Mouse (Mus musculus): ENCODE measurements around the gene Mapk13. TPM values are rescaled to one million over a fixed set of nuclear protein-coding genes. Genes with fewer than 3 reads are reported as not detected.
"Not testable (repeated sequence)": the region's sequence is repeated elsewhere in the genome, so short reads cannot be mapped to it uniquely, and the experiment has no call there.

Mapk13 gene
- under 1 TPM; 0.24 to 0.39 TPM for total RNA-seq (2021)
- long read RNA-seq, experiment 1, result 0 reads
- long read RNA-seq, experiment 2, result 0 reads

DNA sequence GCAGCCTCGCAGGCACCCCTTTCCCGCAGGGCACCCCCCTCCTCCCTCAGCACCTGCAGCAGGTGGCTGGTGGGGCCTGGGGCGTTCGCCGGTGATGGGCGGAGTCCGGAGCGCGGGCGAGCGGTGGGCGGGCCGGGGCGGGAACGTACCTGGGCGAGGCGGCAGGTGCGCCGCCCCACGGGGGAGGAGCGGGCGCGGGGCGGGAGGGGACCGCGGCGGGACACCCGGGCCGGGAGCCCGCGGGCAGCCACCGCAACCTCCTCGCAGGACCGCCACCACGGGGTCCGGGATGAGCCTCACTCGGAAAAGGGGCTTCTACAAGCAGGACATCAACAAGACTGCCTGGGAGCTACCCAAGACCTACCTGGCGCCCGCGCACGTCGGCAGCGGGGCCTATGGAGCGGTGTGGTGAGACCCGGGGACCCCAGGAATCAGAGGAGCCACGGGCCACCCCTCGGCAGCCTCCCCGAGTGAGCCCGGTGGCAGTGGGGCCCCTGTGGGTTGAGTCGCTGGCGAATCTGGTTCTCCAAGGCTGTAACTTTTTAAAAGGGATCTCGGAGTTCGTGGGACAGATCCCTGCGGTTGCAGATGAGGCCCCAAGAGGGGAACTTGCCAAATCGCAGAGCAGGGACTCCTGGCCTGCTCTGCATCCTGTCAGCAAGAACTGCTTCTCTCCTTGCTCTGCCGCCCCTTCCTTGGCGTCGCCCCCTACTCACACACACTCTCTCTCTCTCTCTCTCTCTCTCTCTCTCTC is at the start of gene Mapk13:
TSS of gene Mapk13 (plus strand) at position 177 of the 754 bp plus-strand sequence.
- DNase-seq, result no peak
- intact Hi-C loops (cut with DNase I; ENCODE audit: low total_unique reads), result no loop called here

DNA sequence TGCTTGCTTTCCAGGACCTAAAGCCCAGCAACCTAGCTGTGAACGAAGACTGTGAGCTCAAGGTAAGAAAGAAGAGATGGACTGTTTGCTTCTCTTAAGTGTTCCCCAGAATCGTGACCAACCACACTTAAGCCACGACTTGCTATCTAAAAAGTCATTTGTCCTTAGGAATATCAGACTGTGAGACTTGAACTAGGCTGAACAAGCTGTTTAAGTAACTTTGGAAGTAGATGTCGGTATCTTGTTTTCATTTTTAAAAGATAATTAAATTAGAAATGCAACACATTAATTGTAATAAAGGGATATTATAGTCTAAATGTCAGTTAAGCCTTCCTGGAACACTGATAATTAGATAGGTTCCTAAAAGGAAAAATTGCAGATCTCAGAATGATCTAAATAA is 43.3 kb upstream of the Mapk13 start, which contains the start of gene AC170998.1:
TSS of gene AC170998.1 (plus strand) at position 301 of the 400 bp plus-strand sequence.
- intact Hi-C loops (cut with DNase I; ENCODE audit: low total_unique reads), result no loop called here
- DNase-seq, result no peak

DNA sequence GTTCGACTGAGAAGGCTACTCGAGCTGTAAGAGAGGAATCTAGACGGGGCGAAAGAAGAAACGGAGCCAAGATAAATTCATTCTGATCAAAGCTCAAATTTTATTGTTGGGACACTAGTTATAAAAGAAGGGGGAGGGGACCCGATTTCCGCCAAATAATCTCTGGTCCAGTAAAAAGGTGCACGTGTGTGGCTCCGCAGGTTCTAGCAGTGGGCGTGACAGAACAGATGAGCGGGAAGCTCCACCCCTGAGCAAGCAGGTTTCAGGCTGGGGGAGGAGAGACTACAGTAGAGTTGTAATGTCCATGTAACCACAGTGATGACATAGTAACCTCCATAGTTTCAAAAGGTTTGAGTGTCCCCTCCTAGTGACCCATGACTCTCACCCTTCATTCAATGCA is 41.6 kb upstream of the Mapk13 start:
- intact Hi-C loops (cut with DNase I; ENCODE audit: low total_unique reads); DNase-seq: not testable (repeated sequence)

DNA sequence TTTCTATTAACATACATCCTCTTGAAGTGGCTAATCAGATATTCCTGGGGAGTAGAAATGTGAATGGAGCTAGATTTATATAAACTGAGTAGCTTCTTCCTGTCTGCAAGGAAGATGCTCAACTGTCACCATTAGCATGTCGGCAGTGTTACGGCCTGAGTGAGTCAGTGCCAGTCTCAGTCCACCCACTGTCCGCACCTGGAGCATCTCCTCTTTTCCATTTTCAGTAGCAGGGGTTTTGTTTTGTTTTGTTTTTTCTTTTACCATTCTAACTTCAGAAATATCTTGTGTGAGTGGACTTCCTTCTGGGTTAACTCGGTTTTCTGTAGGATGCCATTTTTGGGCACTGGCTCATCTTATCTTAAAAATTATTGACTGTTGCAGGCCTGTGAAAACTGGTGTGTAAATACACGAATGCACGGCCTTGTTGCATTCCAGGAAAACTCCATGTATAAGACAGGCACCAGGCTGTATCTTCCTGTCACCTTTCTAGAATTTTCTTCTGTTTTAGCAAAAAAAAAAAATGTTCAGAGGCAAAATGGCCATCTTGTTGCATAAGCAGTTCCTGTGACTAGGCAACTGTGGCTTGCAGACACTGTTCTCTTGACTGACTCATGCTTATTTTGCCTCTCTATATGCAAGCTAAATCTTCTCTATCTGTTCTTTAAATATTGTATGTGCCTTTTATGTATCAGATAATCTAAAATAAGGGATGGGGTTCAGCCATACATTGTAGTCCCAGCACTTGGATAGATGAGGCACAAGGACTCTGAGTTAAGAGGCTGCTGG is 33.6 kb upstream of the Mapk13 start:
- intact Hi-C loops (cut with DNase I; ENCODE audit: low total_unique reads), result no loop called here
- DNase-seq, result no peak

DNA sequence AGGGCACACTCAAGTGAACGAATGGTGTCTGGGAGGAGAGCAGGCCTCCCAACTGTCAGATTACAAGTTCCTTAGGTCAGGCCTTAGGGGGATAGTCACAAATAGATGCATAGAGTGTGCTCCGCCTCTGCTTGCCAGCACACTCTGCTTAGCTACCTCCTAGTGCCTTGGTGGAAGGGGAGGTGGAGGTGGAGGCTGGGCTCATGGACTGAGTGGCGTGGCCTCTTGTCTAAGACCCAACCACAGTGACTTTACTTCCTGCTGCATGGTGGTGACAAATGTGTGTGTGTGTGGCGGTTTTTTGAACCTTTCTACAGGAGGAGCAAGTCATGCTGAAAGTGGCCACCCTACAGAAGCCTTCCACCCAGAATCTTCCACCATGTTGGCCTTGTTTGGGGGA is 32.6 kb upstream of the Mapk13 start:
- DNase-seq, result no peak
- intact Hi-C loops (cut with DNase I; ENCODE audit: low total_unique reads), result no loop called here

DNA sequence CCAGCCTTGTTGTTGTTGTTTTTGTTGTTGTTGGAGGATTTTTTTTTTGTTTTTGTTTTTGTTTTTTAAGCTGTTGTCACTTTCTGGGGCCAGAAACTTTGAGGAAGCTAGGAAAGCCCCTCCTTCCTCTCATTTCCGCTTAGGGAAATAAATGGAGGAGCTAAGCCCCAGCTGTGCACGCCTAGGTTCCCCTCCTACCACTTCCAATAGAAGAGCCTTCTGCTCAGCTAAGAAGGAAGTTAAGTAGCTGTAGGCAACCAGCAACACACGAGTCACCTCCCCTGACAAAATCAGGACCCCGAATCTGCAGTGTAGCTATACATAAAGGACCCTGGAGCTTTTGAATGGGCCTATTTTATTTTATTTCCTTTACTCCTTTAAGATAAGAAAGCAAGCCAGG is 31.1 kb upstream of the Mapk13 start:
- DNase-seq, result no peak
- intact Hi-C loops (cut with DNase I; ENCODE audit: low total_unique reads), result no loop called here

DNA sequence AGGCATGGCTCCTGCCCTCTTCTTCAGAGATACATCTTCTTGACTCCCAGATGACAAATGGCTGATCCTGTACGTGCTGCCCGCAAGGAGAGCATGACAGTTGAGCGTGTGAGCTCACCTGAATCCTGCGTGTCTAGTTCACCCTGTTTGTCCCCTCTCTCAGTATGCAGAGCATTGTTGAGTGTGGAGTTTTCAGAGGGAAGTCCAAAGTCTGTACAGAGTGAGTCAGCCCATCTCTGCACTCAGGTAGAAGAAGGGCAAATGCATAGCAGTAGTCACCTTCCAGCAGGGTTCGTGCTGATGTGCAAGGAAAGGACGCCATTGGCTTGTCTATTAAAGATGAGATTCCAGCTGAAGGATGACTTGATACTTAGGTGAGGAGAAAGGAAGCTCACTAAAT is 29.9 kb upstream of the Mapk13 start:
- no peak for DNase-seq
- intact Hi-C loops (cut with DNase I; ENCODE audit: low total_unique reads), result no loop called here

DNA sequence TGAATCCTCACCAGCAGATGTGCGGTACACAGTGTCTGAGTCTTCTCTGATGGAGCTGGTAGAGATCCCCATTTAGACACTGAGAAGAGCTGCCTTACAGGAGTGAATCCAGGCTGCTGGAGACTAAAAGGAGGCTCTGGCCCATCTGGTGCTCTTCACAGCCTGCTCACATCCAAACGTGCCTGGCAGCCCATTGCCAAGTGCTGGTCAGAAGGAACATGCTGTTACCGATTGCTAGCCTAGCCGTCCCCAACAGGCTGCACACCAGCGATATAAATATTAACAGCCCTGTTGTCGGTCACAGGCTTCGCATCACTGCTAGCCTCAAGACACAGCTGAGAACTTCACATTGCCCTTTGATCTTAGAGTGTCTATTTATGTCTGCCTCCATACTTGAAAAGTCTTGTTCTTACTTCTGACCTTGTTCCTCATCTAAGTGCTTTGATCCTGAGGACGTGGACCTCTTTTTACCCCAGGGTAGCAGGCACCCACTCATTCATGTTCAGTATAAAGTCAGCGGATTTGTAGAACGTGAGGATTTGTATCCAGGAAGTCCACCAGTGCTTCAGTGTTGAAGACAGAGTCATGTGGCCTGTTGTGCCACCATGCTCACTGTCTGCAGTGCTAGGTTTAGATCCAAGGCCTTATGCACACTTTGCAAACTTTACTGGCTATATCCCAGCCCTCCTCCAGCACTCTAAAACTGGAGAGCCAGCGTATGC is 25.8 kb upstream of the Mapk13 start:
- intact Hi-C loops (cut with DNase I; ENCODE audit: low total_unique reads), result no loop called here
- DNase-seq, result no peak

DNA sequence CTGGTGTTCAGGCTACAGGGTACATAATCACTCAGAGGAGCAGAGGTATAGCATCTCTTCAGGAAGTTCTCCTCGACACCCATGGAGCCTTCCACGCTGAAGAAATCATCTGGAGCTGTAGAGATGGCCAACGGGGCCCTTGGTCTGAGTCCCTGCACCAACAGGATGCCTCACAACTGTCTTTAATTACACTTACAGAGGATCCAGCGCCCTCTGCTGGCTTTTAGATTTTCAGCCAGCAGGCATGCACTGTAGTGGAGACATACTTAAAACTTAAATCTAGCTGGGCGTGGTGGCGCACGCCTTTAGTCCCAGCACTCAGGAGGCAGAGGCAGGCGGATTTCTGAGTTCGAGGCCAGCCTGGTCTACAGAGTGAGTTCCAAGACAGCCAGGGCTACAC is 25.2 kb upstream of the Mapk13 start:
- no peak for DNase-seq
- intact Hi-C loops (cut with DNase I; ENCODE audit: low total_unique reads), result no loop called here

DNA sequence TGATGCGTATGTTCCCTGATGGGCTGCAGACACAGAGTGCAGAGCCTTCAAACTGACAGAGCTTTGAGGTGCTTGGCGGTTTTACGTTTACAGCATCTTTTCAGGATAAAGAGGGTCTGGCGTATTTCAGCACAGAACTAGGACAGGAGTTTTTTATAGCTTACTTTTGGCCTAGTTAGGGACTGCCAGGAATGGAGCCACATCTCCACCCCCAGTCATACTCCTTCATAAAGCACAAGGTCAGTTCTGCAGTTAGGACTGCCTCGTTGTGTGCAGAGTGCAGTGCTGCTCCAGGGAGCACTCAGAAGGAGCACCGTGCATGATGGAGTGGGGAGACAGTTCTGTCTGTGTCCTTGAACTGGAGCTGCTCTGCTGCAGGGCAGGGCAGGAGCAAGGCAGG is 23.3 kb upstream of the Mapk13 start:
- intact Hi-C loops (cut with DNase I; ENCODE audit: low total_unique reads), result no loop called here
- no peak for DNase-seq

DNA sequence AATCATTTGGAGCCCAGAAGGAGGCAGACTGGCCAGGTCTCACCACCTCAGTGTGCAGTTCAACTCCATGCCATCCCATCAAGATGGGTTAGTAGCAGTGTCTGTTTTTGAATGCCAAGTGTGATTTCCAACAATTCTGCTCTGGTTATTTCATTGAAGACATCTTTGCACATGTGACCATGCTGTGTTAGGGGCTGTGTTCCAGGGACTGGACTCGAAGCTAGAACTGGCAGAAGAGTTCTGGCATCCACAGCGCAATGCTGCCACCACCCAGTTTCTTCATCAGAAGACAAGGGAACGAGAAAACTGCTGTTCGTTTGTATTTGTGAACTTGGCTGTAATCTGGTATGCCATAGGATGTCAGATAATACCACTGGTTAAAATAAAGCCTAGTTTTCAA is 21.1 kb upstream of the Mapk13 start:
- intact Hi-C loops (cut with DNase I; ENCODE audit: low total_unique reads), result no loop called here
- no peak for DNase-seq

DNA sequence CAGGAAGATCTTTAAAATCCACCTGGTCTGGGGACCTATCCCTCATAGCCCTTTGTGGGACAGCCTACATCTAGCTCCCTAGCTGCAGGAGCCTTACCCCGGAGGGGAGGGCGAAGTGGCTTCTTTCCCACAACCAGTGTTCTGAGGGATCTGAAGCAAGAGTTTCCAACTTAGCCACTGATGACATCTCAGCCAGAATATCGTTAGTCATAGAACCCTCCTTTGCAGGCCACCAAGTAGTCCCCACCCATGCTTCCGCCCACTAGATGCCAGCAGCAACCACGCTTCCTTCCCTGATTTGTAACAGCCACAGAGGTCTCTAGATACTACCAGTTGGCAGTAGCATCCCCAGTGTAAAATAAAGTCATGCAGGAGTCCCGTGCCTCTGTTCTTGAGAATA is 18.5 kb upstream of the Mapk13 start:
- intact Hi-C loops (cut with DNase I; ENCODE audit: low total_unique reads), result loop anchor here (10.0 kb wide), 1 partner anchor 56 kb away; the partner anchor contains the start of genes Mapk14 and Slc26a8

DNA sequence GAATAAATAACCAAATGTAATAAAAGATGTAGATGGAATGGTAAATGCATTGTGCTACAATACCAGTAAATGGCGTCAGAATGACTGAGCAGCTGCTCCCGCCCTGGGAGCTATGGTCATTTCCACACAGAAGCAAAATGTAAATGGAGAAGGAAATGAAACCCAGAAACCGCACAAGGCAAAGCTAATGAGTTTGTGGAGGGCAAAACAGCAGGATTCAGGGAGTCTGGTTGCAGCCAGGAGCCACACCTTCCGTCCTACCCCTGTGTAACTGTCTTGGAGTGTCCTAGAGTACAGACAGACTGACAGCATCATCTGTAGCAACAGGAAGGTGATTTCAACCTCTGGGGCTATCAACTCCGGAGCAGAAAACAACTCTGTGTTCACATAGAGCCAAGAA is 12.7 kb upstream of the Mapk13 start:
- intact Hi-C loops (cut with DNase I; ENCODE audit: low total_unique reads), result loop anchor here (10.0 kb wide), 1 partner anchor 62 kb away; the partner anchor contains the start of genes Mapk14 and Slc26a8
- no peak for DNase-seq

More for the DNA sequence above, 18.5 kb upstream of the Mapk13 start:
- no peak for DNase-seq

DNA sequence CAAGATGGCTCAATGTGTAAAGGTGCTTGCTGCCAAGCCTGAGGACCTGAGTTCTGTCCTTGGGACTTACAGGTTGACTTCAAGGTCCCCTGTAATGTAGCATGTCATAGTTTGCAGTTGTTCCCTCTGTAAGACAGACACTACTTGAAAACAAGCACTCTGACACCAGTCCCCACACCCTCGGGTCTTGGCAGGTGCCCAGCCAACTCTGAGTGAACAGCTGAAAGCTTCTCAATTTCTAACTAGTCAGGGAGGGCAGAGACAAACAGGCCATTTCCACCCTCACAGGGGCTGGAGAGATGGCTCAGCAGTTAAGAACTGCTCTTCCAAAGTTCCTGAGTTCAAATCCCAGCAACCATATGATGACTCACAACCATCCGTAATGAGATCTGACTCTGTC is 11.6 kb upstream of the Mapk13 start:
- peak; percentile 40 for DNase-seq
- intact Hi-C loops (cut with DNase I; ENCODE audit: low total_unique reads), result loop anchor here (10.0 kb wide), 1 partner anchor 63 kb away; the partner anchor contains the start of genes Mapk14 and Slc26a8

DNA sequence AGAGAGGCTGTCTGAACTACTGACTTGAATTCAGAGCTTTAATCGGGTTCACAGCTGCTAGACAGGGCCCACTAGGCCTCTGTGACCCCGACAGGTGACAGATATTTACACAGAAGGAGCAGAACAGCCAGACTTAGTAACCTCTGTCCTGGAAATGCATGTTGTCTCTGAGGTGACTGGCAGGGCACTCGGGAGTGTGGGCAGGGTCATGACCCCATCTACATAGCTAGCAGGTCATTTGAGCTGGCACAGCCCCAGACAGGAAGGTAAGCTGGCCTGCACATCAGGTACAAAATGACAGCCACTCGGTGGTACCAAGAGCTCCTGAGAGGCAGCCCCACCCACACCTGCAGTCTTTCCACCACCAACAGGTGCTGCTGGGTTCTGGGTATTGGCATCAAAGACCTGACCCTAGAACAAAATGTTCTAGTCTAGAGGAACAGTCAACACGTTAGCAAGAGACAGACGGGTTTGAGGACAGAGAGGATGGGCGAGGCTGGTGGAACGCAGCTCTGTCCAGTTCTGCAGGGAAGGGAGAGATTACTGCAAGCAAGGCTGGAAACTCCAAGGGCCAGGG is 8.3 kb upstream of the Mapk13 start:
- DNase-seq, result no peak
- intact Hi-C loops (cut with DNase I; ENCODE audit: low total_unique reads), result loop anchor here (5.0 kb wide), 2 partner anchors 36 to 166 kb away; no protein-coding TSS in a partner anchor

DNA sequence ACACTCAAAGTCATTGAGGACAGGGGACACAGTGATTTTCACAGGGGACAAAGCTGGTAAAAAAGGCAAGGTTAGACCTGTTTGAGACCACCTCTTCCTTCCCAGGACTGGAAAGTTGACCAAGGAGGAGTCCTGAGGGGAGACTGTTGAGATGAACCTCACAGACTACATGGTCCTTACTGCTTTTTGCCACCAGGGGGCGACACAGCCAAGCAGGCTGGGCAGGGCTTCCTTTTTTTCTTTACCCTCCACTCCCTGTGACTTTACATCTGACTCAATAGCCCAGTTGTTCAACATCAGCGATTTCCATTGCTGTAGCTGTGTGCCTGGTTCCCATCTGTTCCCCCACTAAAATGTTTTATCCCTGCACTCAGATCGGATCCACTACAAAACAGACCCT is 7.2 kb upstream of the Mapk13 start:
- peak; percentile 75 for DNase-seq
- intact Hi-C loops (cut with DNase I; ENCODE audit: low total_unique reads), result loop anchor here (5.0 kb wide), 2 partner anchors 35 to 165 kb away; no protein-coding TSS in a partner anchor

DNA sequence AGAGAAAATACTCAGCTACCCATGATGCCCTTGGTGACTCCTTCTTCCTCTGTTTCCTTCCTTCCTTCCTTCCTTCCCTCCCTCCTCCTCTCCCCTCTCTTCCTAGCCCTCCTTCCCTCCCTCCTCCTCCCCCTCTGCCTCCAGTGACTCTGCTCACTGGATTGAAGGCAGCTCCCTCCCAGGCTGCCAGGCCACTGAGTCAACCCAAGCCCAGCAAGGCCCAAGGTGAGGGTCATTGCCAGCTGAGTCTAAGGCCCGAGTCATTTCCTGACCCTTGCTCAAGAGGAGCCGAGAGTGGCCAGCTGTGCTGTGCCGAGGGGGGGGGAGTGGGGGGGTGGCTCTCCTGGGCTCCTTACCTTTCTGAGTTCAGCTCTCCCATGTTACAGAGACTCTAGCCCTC is 2.9 kb upstream of the Mapk13 start:
- no peak for DNase-seq
- intact Hi-C loops (cut with DNase I; ENCODE audit: low total_unique reads), result no loop called here

DNA sequence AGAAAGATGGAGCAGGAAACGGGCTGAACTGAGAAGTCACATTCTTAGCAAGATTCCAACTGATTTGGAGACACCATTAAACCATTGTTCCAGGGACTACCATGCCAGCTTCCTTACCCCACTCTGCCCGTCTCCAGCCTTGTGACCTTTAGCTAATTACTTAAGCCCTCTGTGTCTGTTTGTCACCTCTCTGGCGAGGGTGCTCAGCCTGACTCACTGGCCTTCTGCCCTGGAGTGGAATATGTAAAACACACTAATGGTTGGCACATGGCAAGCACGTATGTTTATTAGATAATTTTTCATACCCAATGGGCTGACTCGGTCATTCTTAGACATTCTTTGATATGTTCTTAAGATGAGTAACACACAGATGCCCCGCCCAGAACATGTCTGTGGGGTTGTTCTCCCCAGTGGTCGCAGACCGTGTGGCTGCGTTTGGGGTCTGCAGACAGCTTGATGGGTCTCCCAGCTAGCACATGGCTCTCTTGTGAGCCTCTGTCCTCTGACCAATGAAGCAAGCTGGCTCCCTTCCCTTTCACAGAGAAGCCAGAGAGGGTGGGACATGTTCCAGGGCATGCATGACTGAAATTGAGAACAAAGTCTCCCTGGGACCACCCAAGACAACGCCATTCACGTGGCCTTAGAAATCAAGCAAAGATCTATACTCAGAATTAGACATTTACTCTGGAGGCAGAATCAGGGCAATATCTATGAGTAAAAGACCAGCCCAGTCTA is 2.1 kb upstream of the Mapk13 start:
- intact Hi-C loops (cut with DNase I; ENCODE audit: low total_unique reads), result no loop called here

DNA sequence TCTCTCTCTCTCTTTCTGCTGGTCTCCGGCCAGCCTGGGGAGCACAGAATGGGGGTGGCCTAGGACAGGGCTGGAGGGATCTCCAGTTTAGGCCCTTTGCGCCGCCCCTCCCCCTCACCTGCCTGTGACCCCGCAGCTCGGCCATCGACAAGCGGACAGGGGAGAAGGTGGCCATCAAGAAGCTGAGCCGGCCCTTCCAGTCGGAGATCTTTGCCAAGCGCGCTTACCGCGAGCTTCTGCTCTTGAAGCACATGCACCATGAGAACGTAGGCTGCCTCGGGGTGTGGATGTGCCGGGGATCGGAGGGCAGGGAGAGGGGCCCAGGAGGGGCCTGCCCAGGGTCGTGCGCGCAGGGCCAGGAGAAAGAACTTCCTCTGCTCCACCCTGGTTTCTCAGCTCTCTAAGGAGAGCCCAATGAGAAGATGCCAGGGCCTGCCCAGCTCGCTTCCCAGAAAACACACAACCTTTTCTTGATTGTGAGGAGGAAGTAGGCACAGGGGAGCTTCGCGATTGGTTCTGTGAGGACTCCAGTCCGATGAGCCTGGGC is 851 bp downstream of the Mapk13 start:
- intact Hi-C loops (cut with DNase I; ENCODE audit: low total_unique reads), result no loop called here
- DNase-seq, result no peak

More for the DNA sequence above, 2.1 kb upstream of the Mapk13 start:
- no peak for DNase-seq
